Mouse (Mus musculus) spleen, adult 2 months (tissue): ENCODE results near the gene Vps37b. TPM values are rescaled to one million over a fixed set of nuclear protein-coding genes. Genes with fewer than 3 reads are reported as not detected.

Experiments
- DNase-seq, 2 experiments: peaks; one replicate each; pipeline versions ENCODE4 v3.0.0 to v3.0.0-alpha.2; 2012 to 2021; ENCODE audit warnings: low spot score in 2 of 2, low read depth in 1 of 2
- H3K27ac ChIP-seq: fragments of 200-500 bp; 2 replicates; pipeline ENCODE4 v1.5.1; 2012; ENCODE audit warnings: low read length, inconsistent platforms; ENCODE audit not compliant: insufficient read depth
- H3K27me3 ChIP-seq: fragments of 200-500 bp; 2 replicates; pipeline ENCODE4 v1.6.1; 2012; ENCODE audit warnings: mild to moderate bottlenecking, moderate library complexity, low read length, inconsistent platforms; ENCODE audit not compliant: control insufficient read depth, insufficient read depth
- H3K36me3 ChIP-seq: fragments of 200-500 bp; 2 replicates; pipeline ENCODE4 v1.6.1; 2012; ENCODE audit warnings: mild to moderate bottlenecking, low read length, inconsistent platforms; ENCODE audit not compliant: control insufficient read depth, insufficient read depth
- H3K4me1 ChIP-seq: fragments of 200-500 bp; 2 replicates; pipeline ENCODE4 v1.6.1; 2011; ENCODE audit warnings: inconsistent platforms; ENCODE audit not compliant: control insufficient read depth, insufficient read depth, insufficient read length
- H3K4me3 ChIP-seq: fragments of 200-500 bp; 2 replicates; pipeline ENCODE4 v1.5.1; 2011; ENCODE audit warnings: mild to moderate bottlenecking, inconsistent platforms; ENCODE audit not compliant: insufficient read depth, insufficient read length; ENCODE audit errors: extremely low read depth
- CTCF ChIP-seq: fragments of 200-500 bp; IDR thresholded peaks from 2 replicates; pipeline ENCODE4 v1.5.1; 2011; ENCODE audit warnings: mild to moderate bottlenecking, inconsistent platforms; ENCODE audit not compliant: insufficient read depth, insufficient read length, insufficient replicate concordance; ENCODE audit errors: extremely low read depth
- POLR2A ChIP-seq: fragments of 200-500 bp; IDR thresholded peaks from 2 replicates; pipeline ENCODE4 v1.6.1; 2011; ENCODE audit warnings: low read depth, low read length, inconsistent platforms
- WGBS: fragments of 180-500 bp; shearing (Covaris S2); methylation state at CpG from one replicate; pipeline ENCODE4 v1.1.7; 2018; 5-methylcytosine and 5-hydroxymethylcytosine counted together
- polyA plus RNA-seq: library from polyadenylated mRNA; depleted of rRNA; stranded (reverse); fragments of >200 nt; gene quantifications from 2 replicates; pipeline ENCODE4 v1.2.3, GENCODE M21; 2012; rRNA removed

The Vps37b gene
- 58.1 and 72.8 TPM in 2 replicates for polyA plus RNA-seq

- peak; percentile 88 to 90 for DNase-seq
- Histone ChIP-seq H3K27ac (peak within 1 kb of the TSS; percentile 83), H3K4me3 (peak within 1 kb of the TSS; percentile 80), H3K4me1 (peaks cover 19% of the 10 kb centered on the region; the same call in 1 of the 2 replicates), H3K27me3 (no peaks in the 10 kb centered on the region), H3K36me3 (no peaks in the 10 kb centered on the region)
- WGBS: 1% methylated on average over 52 of the region's 52 CpGs
- TF ChIP-seq CTCF (no peak), POLR2A (peak; percentile 89)
Measured at GRCm38 (mm10) chr5:124032001-124032508, at the start of gene Vps37b. TSS of gene Vps37b (minus strand) at chr5:124032270.

GRCm38 (mm10) chr5:124079880-124080279 is 47.8 kb upstream of the Vps37b start:
- no peaks in the 10 kb centered on the region for H3K27me3 ChIP-seq
- TF ChIP-seq CTCF (no peak), POLR2A (no peak)
- no peaks in the 10 kb centered on the region for H3K36me3 ChIP-seq
- no peak overlapping the region; the same call in 1 of the 2 replicates for H3K4me3 ChIP-seq
- H3K27ac ChIP-seq: peak overlapping the region; percentile 66
- peaks cover 22% of the 10 kb centered on the region; the same call in 1 of the 2 replicates for H3K4me1 ChIP-seq
- peak in 1 of 2 experiments; percentile 34 for DNase-seq
- 27% methylated on average over 17 of the region's 17 CpGs for whole genome bisulfite sequencing

- no peaks in the 10 kb centered on the region for H3K27me3 ChIP-seq
- peaks cover 25% of the 10 kb centered on the region; the same call in 1 of the 2 replicates for H3K4me1 ChIP-seq
- 58% methylated on average over 9 of the region's 9 CpGs for WGBS
- no peak overlapping the region; the same call in 1 of the 2 replicates for H3K4me3 ChIP-seq
- no peak for TF ChIP-seq CTCF
- no peak for TF ChIP-seq POLR2A
- DNase-seq: no peak
- peak overlapping the region; percentile 66 for H3K27ac ChIP-seq
- no peaks in the 10 kb centered on the region for H3K36me3 ChIP-seq
Measured at GRCm38 (mm10) chr5:124078794-124079416, 46.8 kb upstream of the Vps37b start.

- DNase-seq: no peak
- Histone ChIP-seq H3K27ac (peak overlapping the region; percentile 66), H3K36me3 (no peaks in the 10 kb centered on the region), H3K4me1 (peaks cover 30% of the 10 kb centered on the region; the same call in 1 of the 2 replicates), H3K4me3 (no peak overlapping the region; the same call in 1 of the 2 replicates), H3K27me3 (no peaks in the 10 kb centered on the region)
- 62% methylated on average over 6 of the region's 6 CpGs for WGBS
- TF ChIP-seq POLR2A (no peak), CTCF (no peak)
Measured at GRCm38 (mm10) chr5:124077856-124078460, 45.9 kb upstream of the Vps37b start.

GRCm38 (mm10) chr5:124077241-124077640 is 45.2 kb upstream of the Vps37b start:
- H3K4me3 ChIP-seq: no peak overlapping the region
- TF ChIP-seq CTCF: no peak
- no peak for TF ChIP-seq POLR2A
- no peaks in the 10 kb centered on the region for H3K36me3 ChIP-seq
- peaks cover 30% of the 10 kb centered on the region; the same call in 1 of the 2 replicates for H3K4me1 ChIP-seq
- 53% methylated on average over 13 of the region's 13 CpGs for WGBS
- H3K27me3 ChIP-seq: no peaks in the 10 kb centered on the region
- no peak for DNase-seq
- H3K27ac ChIP-seq: peak overlapping the region; percentile 33; the same call in 1 of the 2 replicates

- Histone ChIP-seq H3K27ac (peak overlapping the region; percentile 33; the same call in 1 of the 2 replicates), H3K4me1 (peaks cover 30% of the 10 kb centered on the region; the same call in 1 of the 2 replicates), H3K4me3 (no peak overlapping the region), H3K36me3 (no peaks in the 10 kb centered on the region), H3K27me3 (no peaks in the 10 kb centered on the region)
- TF ChIP-seq POLR2A (no peak), CTCF (no peak)
- 83% methylated on average over 9 of the region's 9 CpGs for WGBS
- no peak for DNase-seq
Measured at GRCm38 (mm10) chr5:124076559-124076958, 44.5 kb upstream of the Vps37b start.
